Mouse (Mus musculus): ENCODE data around the gene Nphp4. TPM values are rescaled to one million over a fixed set of nuclear protein-coding genes. Genes with fewer than 3 reads are reported as not detected.

Nphp4 gene
- polyA plus RNA-seq, 1 experiment from 2014 or later, result 3.2 TPM

GRCm38 (mm10) chr4:152454153-152454552 lies 22.4 kb upstream of the Nphp4 start:
- H3K9ac ChIP-seq, result no peak overlapping the region
- H3K27me3 ChIP-seq, result no peaks in the 10 kb centered on the region
- no peak overlapping the region for H3K27ac ChIP-seq
- no peaks in the 10 kb centered on the region for H3K9me3 ChIP-seq
- H3K4me1 ChIP-seq, result no peaks in the 10 kb centered on the region
- no peak overlapping the region for H3K4me3 ChIP-seq
- 88% methylated on average over 12 of the region's 12 CpGs for WGBS
- H3K36me3 ChIP-seq, result no peaks in the 10 kb centered on the region
- no peak overlapping the region for H3K4me2 ChIP-seq (replicated peaks)
- ATAC-seq (ENCODE audit: low FRiP score, low read depth), result no peak

DNA sequence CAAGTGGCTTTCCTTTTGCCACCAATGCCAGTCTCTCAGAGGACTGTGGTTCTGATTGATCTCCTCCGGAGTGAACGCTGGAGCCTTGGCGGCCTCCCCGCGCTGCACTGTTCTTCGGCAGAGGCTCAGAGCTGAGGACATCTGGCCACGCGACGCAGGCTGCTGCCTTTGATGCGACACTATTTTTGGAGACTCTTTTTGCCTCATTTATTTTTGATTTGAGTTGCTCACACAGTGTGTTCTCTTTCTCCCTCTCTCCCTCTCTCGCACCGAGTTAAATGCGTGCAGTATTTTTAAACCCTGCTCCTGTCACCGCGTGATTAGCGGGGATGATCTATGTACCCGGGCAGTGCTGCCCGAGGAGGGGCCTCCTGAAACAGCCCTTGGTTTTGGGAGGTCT lies 19.9 kb upstream of the Nphp4 start:
- Histone ChIP-seq H3K36me3 (no peaks in the 10 kb centered on the region), H3K27ac (no peak overlapping the region), H3K27me3 (no peaks in the 10 kb centered on the region), H3K4me3 (no peak overlapping the region), H3K4me1 (no peaks in the 10 kb centered on the region), H3K9me3 (no peaks in the 10 kb centered on the region), H3K9ac (no peak overlapping the region), H3K4me2 (replicated peaks) (no peak overlapping the region)
- 71% methylated on average over 18 of the region's 18 CpGs for WGBS
- ATAC-seq (ENCODE audit: low FRiP score, low read depth), result no peak

DNA sequence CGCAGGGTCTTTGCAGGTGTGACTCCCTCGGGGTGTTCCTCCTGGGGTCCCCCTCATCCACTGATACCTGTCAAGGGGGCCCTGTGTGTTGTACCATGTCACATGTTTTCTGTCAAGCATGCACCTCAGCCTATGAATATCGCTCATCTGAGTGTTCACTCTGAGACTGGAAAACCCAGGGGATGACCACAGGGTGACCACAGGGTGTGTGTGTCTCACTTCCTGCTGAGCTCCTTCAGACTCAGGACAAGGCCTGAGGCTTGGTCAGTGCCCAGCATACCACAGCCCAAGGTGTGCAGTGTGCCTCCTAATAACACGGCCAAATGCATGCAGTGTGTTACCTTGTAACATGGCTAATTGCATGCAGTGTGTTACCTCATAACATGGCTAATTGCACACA lies 18.8 kb upstream of the Nphp4 start:
- no peak overlapping the region for H3K4me2 ChIP-seq (replicated peaks)
- no peaks in the 10 kb centered on the region for H3K36me3 ChIP-seq
- H3K9ac ChIP-seq, result no peak overlapping the region
- 83% methylated on average over 4 of the region's 4 CpGs for WGBS
- no peak overlapping the region for H3K27ac ChIP-seq
- no peak for ATAC-seq (ENCODE audit: low FRiP score, low read depth)
- H3K27me3 ChIP-seq, result no peaks in the 10 kb centered on the region
- H3K9me3 ChIP-seq, result no peaks in the 10 kb centered on the region
- H3K4me1 ChIP-seq, result no peaks in the 10 kb centered on the region
- no peak overlapping the region for H3K4me3 ChIP-seq

- H3K4me3 ChIP-seq, result no peak overlapping the region
- H3K4me1 ChIP-seq, result no peaks in the 10 kb centered on the region
- no peaks in the 10 kb centered on the region for H3K9me3 ChIP-seq
- no peak overlapping the region for H3K27ac ChIP-seq
- WGBS, result 86% methylated on average over 12 of the region's 12 CpGs
- no peaks in the 10 kb centered on the region for H3K27me3 ChIP-seq
- no peak overlapping the region for H3K9ac ChIP-seq
- no peak for ATAC-seq (ENCODE audit: low FRiP score, low read depth)
- no peak overlapping the region for H3K4me2 ChIP-seq (replicated peaks)
- no peaks in the 10 kb centered on the region for H3K36me3 ChIP-seq
Observed at GRCm38 (mm10) chr4:152462516-152462915, 14.0 kb upstream of the Nphp4 start.

GRCm38 (mm10) chr4:152463147-152463546 lies 13.4 kb upstream of the Nphp4 start:
- no peak for ATAC-seq (ENCODE audit: low FRiP score, low read depth)
- no peaks in the 10 kb centered on the region for H3K27me3 ChIP-seq
- H3K9ac ChIP-seq, result no peak overlapping the region
- WGBS, result 83% methylated on average over 9 of the region's 9 CpGs
- H3K4me2 ChIP-seq (replicated peaks), result no peak overlapping the region
- H3K4me1 ChIP-seq, result no peaks in the 10 kb centered on the region
- no peaks in the 10 kb centered on the region for H3K36me3 ChIP-seq
- H3K9me3 ChIP-seq, result no peaks in the 10 kb centered on the region
- H3K27ac ChIP-seq, result no peak overlapping the region
- no peak overlapping the region for H3K4me3 ChIP-seq

- no peaks in the 10 kb centered on the region for H3K4me1 ChIP-seq
- H3K9ac ChIP-seq, result no peak overlapping the region
- no peaks in the 10 kb centered on the region for H3K9me3 ChIP-seq
- H3K36me3 ChIP-seq, result no peaks in the 10 kb centered on the region
- H3K27ac ChIP-seq, result no peak overlapping the region
- WGBS, result 38% methylated on average over 8 of the region's 8 CpGs
- no peaks in the 10 kb centered on the region for H3K27me3 ChIP-seq
- H3K4me3 ChIP-seq, result no peak overlapping the region
- ATAC-seq (ENCODE audit: low FRiP score, low read depth), result no peak
- H3K4me2 ChIP-seq (replicated peaks), result no peak overlapping the region
Observed at GRCm38 (mm10) chr4:152465116-152465515, 11.4 kb upstream of the Nphp4 start.

GRCm38 (mm10) chr4:152466601-152467000 lies 9.9 kb upstream of the Nphp4 start:
- no peaks in the 10 kb centered on the region for H3K27me3 ChIP-seq
- ATAC-seq (ENCODE audit: low FRiP score, low read depth), result no peak

GRCm38 (mm10) chr4:152467951-152468350 lies 8.6 kb upstream of the Nphp4 start:
- Histone ChIP-seq H3K4me2 (replicated peaks) (no peak overlapping the region), H3K27ac (no peak overlapping the region), H3K4me3 (no peak overlapping the region), H3K27me3 (no peaks in the 10 kb centered on the region), H3K9ac (no peak overlapping the region), H3K9me3 (peaks cover 18% of the 10 kb centered on the region), H3K4me1 (no peaks in the 10 kb centered on the region), H3K36me3 (no peaks in the 10 kb centered on the region)
- WGBS, result 84% methylated on average over 6 of the region's 6 CpGs
- no peak for ATAC-seq (ENCODE audit: low FRiP score, low read depth)

More at GRCm38 (mm10) chr4:152466601-152467000, 9.9 kb upstream of the Nphp4 start:
- Histone ChIP-seq H3K4me1 (no peaks in the 10 kb centered on the region), H3K36me3 (no peaks in the 10 kb centered on the region), H3K27ac (no peak overlapping the region), H3K9ac (no peak overlapping the region), H3K4me3 (no peak overlapping the region), H3K4me2 (replicated peaks) (no peak overlapping the region), H3K9me3 (peaks cover 4% of the 10 kb centered on the region)
- WGBS, result 77% methylated on average over 13 of the region's 13 CpGs

GRCm38 (mm10) chr4:152475941-152476340 lies 565 bp upstream of the Nphp4 start:
- peaks cover 18% of the 10 kb centered on the region for H3K9me3 ChIP-seq
- no peaks in the 10 kb centered on the region for H3K36me3 ChIP-seq
- WGBS, result 80% methylated on average over 7 of the region's 7 CpGs
- no peak for ATAC-seq (ENCODE audit: low FRiP score, low read depth)
- H3K27ac ChIP-seq, result no peak overlapping the region
- H3K9ac ChIP-seq, result no peak overlapping the region
- peaks cover 30% of the 10 kb centered on the region for H3K27me3 ChIP-seq
- 0 out of 2 replicates have a peak overlapping the region, but pooled peaks have one; percentile 83 for H3K4me2 ChIP-seq (replicated peaks)
- H3K4me1 ChIP-seq, result peaks cover 18% of the 10 kb centered on the region
- peak overlapping the region; percentile 69; the same call in 1 of the 2 replicates for H3K4me3 ChIP-seq

DNA sequence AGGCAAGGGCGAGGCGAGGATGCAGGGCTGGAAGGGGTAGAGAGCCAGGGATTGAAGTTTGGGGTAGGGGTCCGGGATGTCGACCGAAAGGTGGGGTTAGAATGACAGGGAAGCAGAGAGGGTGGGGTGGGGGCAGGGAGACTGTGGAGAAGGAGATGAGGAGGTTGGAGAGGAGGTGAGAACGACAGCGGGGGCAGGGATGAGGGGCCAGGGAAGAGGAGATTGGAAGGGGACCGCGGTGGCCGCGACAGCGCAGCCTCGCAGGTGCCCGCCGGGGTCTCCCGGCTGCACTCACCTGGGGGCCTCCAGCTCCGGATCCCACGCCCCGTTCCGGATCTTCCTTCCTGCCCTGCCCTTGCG lies 580 bp downstream of the Nphp4 start:
- Histone ChIP-seq H3K27ac (no peak overlapping the region), H3K4me2 (replicated peaks) (peak overlapping the region; percentile 83), H3K9me3 (peaks cover 9% of the 10 kb centered on the region), H3K4me3 (peak overlapping the region; percentile 69), H3K36me3 (no peaks in the 10 kb centered on the region), H3K9ac (peak overlapping the region; percentile 66), H3K27me3 (peaks cover 30% of the 10 kb centered on the region), H3K4me1 (peaks cover 18% of the 10 kb centered on the region)
- no peak; the same call in 1 of the 2 replicates for ATAC-seq (ENCODE audit: low FRiP score, low read depth)
- WGBS, result 0% methylated on average over 21 of the region's 21 CpGs

- WGBS, result under 1% methylated on average over 63 of the region's 63 CpGs
- Histone ChIP-seq H3K9ac (peak within 1 kb of the TSS; percentile 80), H3K4me3 (peak within 1 kb of the TSS; percentile 69), H3K9me3 (peaks cover 3% of the 10 kb centered on the region; the same call in 1 of the 2 replicates), H3K27me3 (peaks cover 30% of the 10 kb centered on the region), H3K36me3 (no peaks in the 10 kb centered on the region), H3K27ac (peak within 1 kb of the TSS; percentile 39; the same call in 1 of the 2 replicates), H3K4me2 (replicated peaks) (peak within 1 kb of the TSS; percentile 83), H3K4me1 (peaks cover 18% of the 10 kb centered on the region)
- ATAC-seq (ENCODE audit: low FRiP score, low read depth), result peak; percentile 97
Observed at GRCm38 (mm10) chr4:152477466-152478223, 1.1 kb downstream of the Nphp4 start, which contains the start of gene Kcnab2. Kcnab2 (minus strand) TSS chr4:152477871.

- Histone ChIP-seq H3K4me1 (peaks cover 18% of the 10 kb centered on the region), H3K36me3 (no peaks in the 10 kb centered on the region), H3K9ac (peak overlapping the region; percentile 80), H3K9me3 (no peaks in the 10 kb centered on the region), H3K27me3 (peaks cover 30% of the 10 kb centered on the region), H3K4me2 (replicated peaks) (peak overlapping the region; percentile 83), H3K27ac (0 out of 2 replicates have a peak overlapping the region, but pooled peaks have one; percentile 39), H3K4me3 (peak overlapping the region; percentile 69)
- peak; percentile 10; the same call in 1 of the 2 replicates for ATAC-seq (ENCODE audit: low FRiP score, low read depth)
- 1% methylated on average over 13 of the region's 13 CpGs for WGBS
Observed at GRCm38 (mm10) chr4:152478224-152478567, 1.7 kb downstream of the Nphp4 start.

- no peak overlapping the region for H3K4me2 ChIP-seq (replicated peaks)
- H3K36me3 ChIP-seq, result no peaks in the 10 kb centered on the region; the same call in 1 of the 2 replicates
- peaks cover 14% of the 10 kb centered on the region for H3K27me3 ChIP-seq
- 47% methylated on average over 8 of the region's 8 CpGs for WGBS
- no peak overlapping the region for H3K9ac ChIP-seq
- no peak overlapping the region for H3K4me3 ChIP-seq
- no peak for ATAC-seq (ENCODE audit: low FRiP score, low read depth)
- peaks cover 18% of the 10 kb centered on the region for H3K4me1 ChIP-seq
- H3K27ac ChIP-seq, result no peak overlapping the region
- no peaks in the 10 kb centered on the region for H3K9me3 ChIP-seq
Observed at GRCm38 (mm10) chr4:152480426-152480825, 3.9 kb downstream of the Nphp4 start.
